Mouse (Mus musculus) neural tube, embryonic 12.5 days (tissue): ENCODE results near the gene Cep162. TPM values are rescaled to one million over a fixed set of nuclear protein-coding genes. Genes with fewer than 3 reads are reported as not detected.

Experiments used
- ATAC-seq: fragments of 200-750 bp; cut with Nextera tagmentation; 2 replicates; pipeline ENCODE4 v1.8.0; 2017; ENCODE audit warnings: low read depth, mild to moderate bottlenecking, moderate TSS enrichment, moderate library complexity; ENCODE audit not compliant: low FRiP score
- H3K27ac ChIP-seq: fragments of 300-500 bp; sonication (generic); 2 replicates; pipeline ENCODE4 v1.5.1; 2016
- H3K27me3 ChIP-seq: fragments of 300-500 bp; sonication (generic); replicated peaks from 2 replicates; pipeline ENCODE4 v1.6.1; 2016; ENCODE audit warnings: mild to moderate bottlenecking
- H3K36me3 ChIP-seq: fragments of 300-500 bp; sonication (generic); 2 replicates; pipeline ENCODE4 v1.6.1; 2016; ENCODE audit warnings: mild to moderate bottlenecking
- H3K4me1 ChIP-seq: fragments of 300-500 bp; sonication (generic); 2 replicates; pipeline ENCODE4 v1.6.1; 2016
- H3K4me2 ChIP-seq: fragments of 300-500 bp; sonication (generic); replicated peaks from 2 replicates; pipeline ENCODE4 v1.6.1; 2016; ENCODE audit warnings: mild to moderate bottlenecking
- H3K4me3 ChIP-seq: fragments of 300-500 bp; sonication (generic); 2 replicates; pipeline ENCODE4 v1.5.1; 2016
- H3K9ac ChIP-seq: fragments of 300-500 bp; sonication (generic); 2 replicates; pipeline ENCODE4 v1.6.1; 2016; ENCODE audit warnings: mild to moderate bottlenecking
- H3K9me3 ChIP-seq: fragments of 300-500 bp; sonication (generic); 2 replicates; pipeline ENCODE4 v1.6.1; 2016; ENCODE audit warnings: mild to moderate bottlenecking
- WGBS: fragments of 180-500 bp; shearing (Covaris S2); methylation state at CpG from one replicate; pipeline ENCODE4 v1.1.7; 2016; 5-methylcytosine and 5-hydroxymethylcytosine counted together
- polyA plus RNA-seq: library from polyadenylated mRNA; unstranded; fragments of >200 nt; fragmentation: Nextera tagmentation; extraction: Ambion mirVana; gene quantifications from 2 replicates; pipeline ENCODE4 v1.2.1, GENCODE M21; 2016

Cep162 gene
- polyA plus RNA-seq, 1 experiment from 2014 or later = 8.8 TPM

DNA sequence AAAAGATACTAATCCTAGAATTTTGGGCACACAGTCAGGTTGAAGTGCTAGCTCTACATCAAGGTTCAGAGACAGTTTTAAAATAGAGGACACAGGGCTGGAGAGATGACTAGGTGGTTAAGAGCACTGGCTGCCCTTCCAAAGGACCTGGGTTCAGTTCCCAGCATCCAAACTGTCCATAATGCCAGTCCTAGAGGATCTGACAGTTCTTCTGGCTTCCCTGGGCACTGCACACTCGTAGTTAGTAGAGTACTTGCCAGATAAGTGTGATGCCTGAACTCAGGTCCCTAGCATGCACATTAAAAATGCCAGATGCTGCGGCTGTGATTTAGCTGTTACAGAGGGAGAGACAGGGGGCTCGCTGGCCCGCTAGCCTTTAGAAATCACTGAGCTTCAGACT is 108.9 kb downstream of the Cep162 start:
- H3K27ac ChIP-seq = no peak overlapping the region
- 86% methylated on average over 4 of the region's 4 CpGs for WGBS
- no peak for ATAC-seq

GRCm38 (mm10) chr9:87145671-87146070 is 109.7 kb downstream of the Cep162 start:
- H3K36me3 ChIP-seq = no peaks in the 10 kb centered on the region
- no peak overlapping the region for H3K9ac ChIP-seq
- no peak for ATAC-seq
- peaks cover 12% of the 10 kb centered on the region; the same call in 1 of the 2 replicates for H3K4me1 ChIP-seq
- H3K4me2 ChIP-seq = peak overlapping the region; percentile 65; the same call in 1 of the 2 replicates
- no peak overlapping the region for H3K4me3 ChIP-seq
- 26% methylated on average over 11 of the region's 11 CpGs for WGBS
- H3K9me3 ChIP-seq = no peaks in the 10 kb centered on the region
- H3K27me3 ChIP-seq = peaks cover 33% of the 10 kb centered on the region
- H3K27ac ChIP-seq = no peak overlapping the region

More for the DNA sequence above, 108.9 kb downstream of the Cep162 start:
- Histone ChIP-seq H3K9ac (no peak overlapping the region), H3K4me1 (peaks cover 12% of the 10 kb centered on the region; the same call in 1 of the 2 replicates), H3K9me3 (no peaks in the 10 kb centered on the region), H3K4me3 (no peak overlapping the region), H3K4me2 (no peak overlapping the region), H3K27me3 (peaks cover 33% of the 10 kb centered on the region), H3K36me3 (no peaks in the 10 kb centered on the region)

DNA sequence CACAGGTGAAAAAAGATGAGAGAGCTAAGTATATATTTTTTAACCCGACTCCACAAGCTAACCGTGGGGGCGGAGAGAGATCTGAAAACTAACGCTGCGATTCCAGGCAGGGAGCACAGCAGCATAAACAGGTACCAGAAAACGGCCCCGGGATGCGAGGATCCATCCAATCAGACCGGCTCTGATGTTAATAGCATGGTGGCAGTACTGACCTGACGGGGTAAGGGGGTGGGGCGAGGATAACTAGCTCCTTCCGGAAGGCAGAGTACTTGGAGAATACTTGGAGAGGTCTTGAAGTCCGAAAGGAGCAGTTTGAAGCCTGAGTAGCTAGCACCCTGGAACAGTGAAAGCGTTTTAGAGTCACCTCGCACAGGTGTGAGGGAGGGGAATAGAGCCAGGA is 110.2 kb downstream of the Cep162 start:
- Histone ChIP-seq H3K9ac (no peak overlapping the region), H3K4me1 (peaks cover 12% of the 10 kb centered on the region; the same call in 1 of the 2 replicates), H3K27ac (no peak overlapping the region), H3K36me3 (no peaks in the 10 kb centered on the region), H3K9me3 (no peaks in the 10 kb centered on the region), H3K4me2 (peak overlapping the region; percentile 65), H3K4me3 (peak overlapping the region; percentile 32), H3K27me3 (peaks cover 33% of the 10 kb centered on the region)
- 3% methylated on average over 15 of the region's 15 CpGs for WGBS
- ATAC-seq = no peak

GRCm38 (mm10) chr9:87144532-87144931 is 110.8 kb downstream of the Cep162 start:
- WGBS = 1% methylated on average over 19 of the region's 19 CpGs
- Histone ChIP-seq H3K27ac (no peak overlapping the region), H3K27me3 (peaks cover 33% of the 10 kb centered on the region), H3K9me3 (no peaks in the 10 kb centered on the region), H3K9ac (no peak overlapping the region), H3K4me1 (peaks cover 12% of the 10 kb centered on the region; the same call in 1 of the 2 replicates), H3K36me3 (no peaks in the 10 kb centered on the region), H3K4me3 (peak overlapping the region; percentile 32), H3K4me2 (peak overlapping the region; percentile 65)
- ATAC-seq = peak; percentile 42

DNA sequence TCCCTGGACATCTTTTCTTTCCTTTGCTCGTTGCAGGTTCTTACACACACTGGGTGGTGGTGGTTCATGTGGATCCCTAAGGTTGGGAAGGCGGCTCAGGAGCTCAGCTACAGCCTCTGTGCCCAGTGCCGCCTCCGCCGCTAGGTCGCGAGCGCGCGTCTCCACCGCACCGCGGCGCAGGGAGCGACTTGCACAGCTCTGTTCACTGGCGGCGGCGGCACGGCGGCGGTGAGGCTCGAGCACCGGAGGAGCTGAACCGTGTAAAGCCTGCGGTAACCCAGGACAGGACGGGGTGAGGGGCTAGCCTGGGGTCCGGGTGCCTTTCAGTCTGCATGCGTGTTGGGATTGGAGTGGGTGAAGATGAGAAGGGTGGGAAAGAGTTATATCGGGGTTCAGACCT is 111.2 kb downstream of the Cep162 start, which contains the start of gene Mrap2:
Gene Mrap2 (plus strand): TSS at position 201 of the 400 bp plus-strand sequence.
- peaks cover 33% of the 10 kb centered on the region for H3K27me3 ChIP-seq
- no peak within 1 kb of the TSS for H3K9ac ChIP-seq
- no peaks in the 10 kb centered on the region for H3K36me3 ChIP-seq
- ATAC-seq = peak; percentile 91
- H3K4me3 ChIP-seq = peak within 1 kb of the TSS; percentile 32
- peak within 1 kb of the TSS; percentile 65 for H3K4me2 ChIP-seq
- H3K9me3 ChIP-seq = no peaks in the 10 kb centered on the region
- no peak within 1 kb of the TSS for H3K27ac ChIP-seq
- WGBS = under 1% methylated on average over 29 of the region's 29 CpGs
- H3K4me1 ChIP-seq = peaks cover 12% of the 10 kb centered on the region; the same call in 1 of the 2 replicates

GRCm38 (mm10) chr9:87143076-87143475 is 112.3 kb downstream of the Cep162 start:
- no peak for ATAC-seq
- 91% methylated on average over 3 of the region's 3 CpGs for WGBS
- no peak overlapping the region for H3K9ac ChIP-seq

More at GRCm38 (mm10) chr9:87143076-87143475, 112.3 kb downstream of the Cep162 start:
- Histone ChIP-seq H3K4me2 (no peak overlapping the region), H3K27me3 (peaks cover 33% of the 10 kb centered on the region), H3K4me3 (no peak overlapping the region), H3K27ac (no peak overlapping the region), H3K36me3 (no peaks in the 10 kb centered on the region), H3K4me1 (peaks cover 12% of the 10 kb centered on the region; the same call in 1 of the 2 replicates), H3K9me3 (no peaks in the 10 kb centered on the region)

Other genes with a start within 250 kb of the Cep162 start
- 2.3 and 3.7 TPM in 2 replicates for gene Ripply2, start 240.0 kb downstream of the Cep162 start, polyA plus RNA-seq
- gene Cyb5r4, start 233.5 kb downstream of the Cep162 start, polyA plus RNA-seq = 110 and 116 TPM in 2 replicates
- 0.30 and 0.41 TPM in 2 replicates for gene Mrap2, start 111.2 kb downstream of the Cep162 start, polyA plus RNA-seq